In genomic region chr1:167321691-167322090, GRCm38 (mm10) we compare ENCODE assay signal across 6 mouse cellular contexts.
"Had no signal": no experiment of that assay in that cellular context is flagged by ENCODE, and none has a peak within 500 bp of the region (broad histone marks: within the 10 kb centered on the region; RNA-seq: fewer than 3 reads in every experiment).

No protein-coding gene starts in this region.

- DNase-seq: lung, embryonic 14.5 days; lung, postnatal 10 days; right cerebral cortex, postnatal 14 days; thymus, adult 2 months; thymus, postnatal 25 days; thymus, postnatal 4 days had no signal
